Mouse (Mus musculus): ENCODE measurements around the gene Gm44503. TPM values are rescaled to one million over a fixed set of nuclear protein-coding genes. Genes with fewer than 3 reads are reported as not detected.

The Gm44503 gene
- 0.20 TPM in 1 of 2 replicates, not detected in the other for polyA plus RNA-seq (2015; fragmentation: Nextera tagmentation; extraction: Ambion mirVana)

GRCm38 (mm10) chr9:72958521-72959450, at the start of gene Gm44503, which contains the start of gene Dyx1c1:
TSS of gene Gm44503 (plus strand) at chr9:72958852.
TSS of gene Dyx1c1 (plus strand) at chr9:72958785.
- peak; percentile 80 for ATAC-seq
- Histone ChIP-seq H3K4me3 (ENCODE audit: low read depth, low read length) (peak within 1 kb of the TSS; percentile 47), H3K9me3 (ENCODE audit: control insufficient read depth) (no peaks in the 10 kb centered on the region), H3K4me2 (replicated peaks; ENCODE audit: low read depth) (peak within 1 kb of the TSS; percentile 74), H3K27ac (ENCODE audit: low read depth, low read length) (no peak within 1 kb of the TSS), H3K4me1 (replicated peaks; ENCODE audit: control insufficient read depth, insufficient read depth, low read length) (no peaks in the 10 kb centered on the region), H3K36me3 (ENCODE audit: control insufficient read depth, insufficient read depth) (no peaks in the 10 kb centered on the region), H3K9ac (ENCODE audit: low read depth, low read length) (peak within 1 kb of the TSS; percentile 57), H3K27me3 (replicated peaks; ENCODE audit: control insufficient read depth, insufficient read depth, low read length) (no peaks in the 10 kb centered on the region)
- WGBS = 2% methylated on average over 43 of the region's 43 CpGs
- no peak; the same call in none of the 2 replicates for TF ChIP-seq CTCF (IDR thresholded peaks at IDR 0.05; ENCODE audit: low read depth)

- 89% methylated on average over 2 of the region's 2 CpGs for WGBS
- H3K4me2 ChIP-seq (replicated peaks; ENCODE audit: low read depth) = no peak overlapping the region
- no peak for TF ChIP-seq CTCF (IDR thresholded peaks at IDR 0.05; ENCODE audit: low read depth)
- no peak overlapping the region for H3K27ac ChIP-seq (ENCODE audit: low read depth, low read length)
- H3K27me3 ChIP-seq (replicated peaks; ENCODE audit: control insufficient read depth, insufficient read depth, low read length) = no peaks in the 10 kb centered on the region
- ATAC-seq = no peak
- no peaks in the 10 kb centered on the region for H3K9me3 ChIP-seq (ENCODE audit: control insufficient read depth)
- H3K36me3 ChIP-seq (ENCODE audit: control insufficient read depth, insufficient read depth) = no peaks in the 10 kb centered on the region
- no peak overlapping the region for H3K9ac ChIP-seq (ENCODE audit: low read depth, low read length)
- H3K4me3 ChIP-seq (ENCODE audit: low read depth, low read length) = no peak overlapping the region
- no peaks in the 10 kb centered on the region; the same call in 1 of the 2 replicates for H3K4me1 ChIP-seq (replicated peaks; ENCODE audit: control insufficient read depth, insufficient read depth, low read length)
Measured at GRCm38 (mm10) chr9:72911381-72911780, 47.3 kb upstream of the Gm44503 start.

DNA sequence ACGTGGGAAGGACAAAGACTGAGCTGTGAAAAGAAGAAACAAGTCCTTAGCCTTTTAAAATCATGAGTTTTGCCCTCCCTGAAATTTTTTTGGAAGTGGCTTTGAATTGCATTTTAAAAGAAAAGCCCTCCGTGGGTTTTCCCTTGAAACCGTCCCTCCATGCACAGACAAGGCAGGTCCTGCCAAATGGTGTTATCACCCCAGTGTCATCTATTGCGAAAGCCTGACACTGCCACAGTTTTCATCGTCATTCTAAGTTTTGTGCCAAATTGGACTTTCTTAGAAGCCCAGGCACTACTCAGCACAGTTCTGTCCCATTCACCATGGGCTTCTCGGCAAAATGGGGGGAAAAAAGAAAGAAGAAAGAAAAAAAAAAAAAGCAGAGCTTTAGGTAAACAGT, 45.1 kb upstream of the Gm44503 start:
- Histone ChIP-seq H3K27me3 (replicated peaks; ENCODE audit: control insufficient read depth, insufficient read depth, low read length) (no peaks in the 10 kb centered on the region), H3K4me1 (replicated peaks; ENCODE audit: control insufficient read depth, insufficient read depth, low read length) (no peaks in the 10 kb centered on the region; the same call in 1 of the 2 replicates), H3K4me3 (ENCODE audit: low read depth, low read length) (no peak overlapping the region), H3K36me3 (ENCODE audit: control insufficient read depth, insufficient read depth) (no peaks in the 10 kb centered on the region), H3K4me2 (replicated peaks; ENCODE audit: low read depth) (no peak overlapping the region), H3K9me3 (ENCODE audit: control insufficient read depth) (no peaks in the 10 kb centered on the region), H3K9ac (ENCODE audit: low read depth, low read length) (no peak overlapping the region), H3K27ac (ENCODE audit: low read depth, low read length) (no peak overlapping the region)
- no peak for TF ChIP-seq CTCF (IDR thresholded peaks at IDR 0.05; ENCODE audit: low read depth)
- WGBS = 62% methylated on average over 6 of the region's 6 CpGs
- no peak for ATAC-seq

- H3K36me3 ChIP-seq (ENCODE audit: control insufficient read depth, insufficient read depth) = no peaks in the 10 kb centered on the region
- H3K9ac ChIP-seq (ENCODE audit: low read depth, low read length) = no peak overlapping the region
- ATAC-seq = no peak
- H3K4me2 ChIP-seq (replicated peaks; ENCODE audit: low read depth) = no peak overlapping the region
- H3K27ac ChIP-seq (ENCODE audit: low read depth, low read length) = no peak overlapping the region
- H3K9me3 ChIP-seq (ENCODE audit: control insufficient read depth) = no peaks in the 10 kb centered on the region
- TF ChIP-seq CTCF (IDR thresholded peaks at IDR 0.05; ENCODE audit: low read depth) = no peak
- H3K27me3 ChIP-seq (replicated peaks; ENCODE audit: control insufficient read depth, insufficient read depth, low read length) = no peaks in the 10 kb centered on the region
- no peaks in the 10 kb centered on the region; the same call in 1 of the 2 replicates for H3K4me1 ChIP-seq (replicated peaks; ENCODE audit: control insufficient read depth, insufficient read depth, low read length)
- no peak overlapping the region for H3K4me3 ChIP-seq (ENCODE audit: low read depth, low read length)
- 60% methylated on average over 7 of the region's 7 CpGs for WGBS
Measured at GRCm38 (mm10) chr9:72915728-72916127, 42.9 kb upstream of the Gm44503 start.

DNA sequence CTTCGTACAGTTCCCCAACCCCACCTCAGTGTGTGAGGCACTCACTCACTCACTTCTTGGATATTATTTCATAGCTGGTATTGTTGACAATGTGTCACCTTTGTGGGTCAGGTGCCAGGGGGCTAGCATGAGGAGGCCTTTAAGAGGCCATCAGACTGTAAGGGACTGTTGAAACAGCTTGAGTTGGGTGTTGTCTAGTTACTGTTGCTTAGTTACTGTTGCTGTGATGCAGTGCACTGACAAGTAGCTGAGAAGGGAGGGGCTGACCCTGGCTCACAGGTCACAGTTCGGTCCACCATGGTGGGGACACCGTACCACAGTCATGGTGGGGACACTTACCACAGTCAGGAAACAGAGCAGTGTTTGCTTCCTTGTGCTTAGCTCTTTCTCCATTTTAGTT, 35.6 kb upstream of the Gm44503 start:
- ATAC-seq = no peak
- H3K9ac ChIP-seq (ENCODE audit: low read depth, low read length) = no peak overlapping the region
- 89% methylated on average over 3 of the region's 3 CpGs for WGBS
- no peaks in the 10 kb centered on the region for H3K36me3 ChIP-seq (ENCODE audit: control insufficient read depth, insufficient read depth)
- no peak overlapping the region for H3K4me2 ChIP-seq (replicated peaks; ENCODE audit: low read depth)
- H3K27me3 ChIP-seq (replicated peaks; ENCODE audit: control insufficient read depth, insufficient read depth, low read length) = peaks cover 19% of the 10 kb centered on the region
- H3K9me3 ChIP-seq (ENCODE audit: control insufficient read depth) = no peaks in the 10 kb centered on the region
- no peak for TF ChIP-seq CTCF (IDR thresholded peaks at IDR 0.05; ENCODE audit: low read depth)
- H3K4me3 ChIP-seq (ENCODE audit: low read depth, low read length) = no peak overlapping the region
- H3K4me1 ChIP-seq (replicated peaks; ENCODE audit: control insufficient read depth, insufficient read depth, low read length) = no peaks in the 10 kb centered on the region
- no peak overlapping the region for H3K27ac ChIP-seq (ENCODE audit: low read depth, low read length)

GRCm38 (mm10) chr9:72925021-72925934, 33.4 kb upstream of the Gm44503 start, which contains the start of gene Pygo1:
TSS of gene Pygo1 (plus strand) at chr9:72925645.
- Histone ChIP-seq H3K9me3 (ENCODE audit: control insufficient read depth) (no peaks in the 10 kb centered on the region), H3K27me3 (replicated peaks; ENCODE audit: control insufficient read depth, insufficient read depth, low read length) (peaks cover 19% of the 10 kb centered on the region), H3K4me1 (replicated peaks; ENCODE audit: control insufficient read depth, insufficient read depth, low read length) (no peaks in the 10 kb centered on the region), H3K9ac (ENCODE audit: low read depth, low read length) (peak within 1 kb of the TSS; percentile 71), H3K36me3 (ENCODE audit: control insufficient read depth, insufficient read depth) (no peaks in the 10 kb centered on the region), H3K27ac (ENCODE audit: low read depth, low read length) (peak within 1 kb of the TSS; percentile 70), H3K4me3 (ENCODE audit: low read depth, low read length) (peak within 1 kb of the TSS; percentile 64), H3K4me2 (replicated peaks; ENCODE audit: low read depth) (peak within 1 kb of the TSS; percentile 85)
- WGBS = under 1% methylated on average over 61 of the region's 108 CpGs
- no peak for TF ChIP-seq CTCF (IDR thresholded peaks at IDR 0.05; ENCODE audit: low read depth)
- peak; percentile 54 for ATAC-seq
